In the genomic region with DNA sequence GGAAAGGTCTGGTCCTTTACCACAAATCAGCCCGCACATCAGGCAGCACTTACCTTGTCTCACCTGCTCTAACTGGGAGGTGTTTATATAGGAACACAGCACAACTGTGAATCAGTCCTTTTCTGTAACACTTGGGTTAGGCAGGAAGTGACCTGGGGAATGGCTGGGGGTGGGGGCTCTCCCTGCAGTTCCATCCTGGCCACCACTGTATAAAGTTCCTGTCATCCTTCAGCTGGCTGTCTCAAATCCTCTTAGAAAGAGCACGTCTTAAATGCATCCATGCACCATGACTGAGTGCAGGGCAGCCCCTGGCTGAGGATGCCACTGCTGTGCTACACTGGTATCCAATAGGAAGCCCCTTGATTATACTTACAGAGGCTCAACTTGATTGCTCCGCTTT, we compare ENCODE assay signal across 22 mouse cellular contexts.
DNase-seq lines count a peak whose midpoint lies in the region; ATAC-seq and TF ChIP-seq lines count a peak whose summit lies in the region.
"Had no signal": no experiment of that assay in that cellular context is flagged by ENCODE, and none has a peak within 500 bp of the region (broad histone marks: within the 10 kb centered on the region; RNA-seq: fewer than 3 reads in every experiment).

No protein-coding gene starts in this region.

- peak; percentile 57 for DNase-seq in thymus, adult 2 months
- DNase-seq in thymus, adult 18-20 months = no peak
- no peak for DNase-seq in limb, embryonic 10.5 days (ENCODE audit: low spot score)
- peak; percentile 18 for DNase-seq in naive thymus-derived CD4-positive, alpha-beta T cell, adult 2 months (ENCODE audit: low read depth)
- DNase-seq in gastrocnemius, postnatal 25 days = no peak
- no peak for DNase-seq in liver
- no peak for DNase-seq in ovary, postnatal 36 days (ENCODE audit: low spot score)
- DNase-seq: adrenal gland, postnatal 14 days; cerebellum, adult 2 months; cerebellum, postnatal 25 days; gastrocnemius, postnatal 10 days; kidney, postnatal 36 days; layer of hippocampus, postnatal 36 days; liver, embryonic 13.5 days; lung, adult 2 months; lung, postnatal 14 days; retina, postnatal 1 day had no signal

- no peaks in the 10 kb centered on the region for H3K36me3 ChIP-seq in thymus, adult 2 months (ENCODE audit: control insufficient read depth, insufficient read depth, low read length)
- peaks cover 32% of the 10 kb centered on the region for H3K36me3 ChIP-seq in limb, embryonic 10.5 days
- H3K36me3 ChIP-seq: hindbrain, embryonic 13.5 days; liver, embryonic 13.5 days; neural tube, embryonic 12.5 days had no signal

- H3K4me1 ChIP-seq in thymus, adult 2 months (replicated peaks; ENCODE audit: control insufficient read depth, insufficient read depth, low read length) = peaks cover 22% of the 10 kb centered on the region
- H3K4me1 ChIP-seq in limb, embryonic 10.5 days = peaks cover 38% of the 10 kb centered on the region
- H3K4me1 ChIP-seq: hindbrain, embryonic 13.5 days; liver, embryonic 13.5 days; neural tube, embryonic 12.5 days had no signal

- no peaks in the 10 kb centered on the region for H3K9me3 ChIP-seq in limb, embryonic 10.5 days (replicated peaks)
- H3K9me3 ChIP-seq: hindbrain, embryonic 13.5 days; liver, embryonic 13.5 days; midbrain, embryonic 12.5 days; neural tube, embryonic 12.5 days had no signal

- no peaks in the 10 kb centered on the region for H3K27me3 ChIP-seq in thymus, adult 2 months (ENCODE audit: control insufficient read depth, insufficient read depth, low read length)
- H3K27me3 ChIP-seq in limb, embryonic 10.5 days (ENCODE audit: low read depth, poor library complexity, severe bottlenecking) = no peaks in the 10 kb centered on the region
- H3K27me3 ChIP-seq: hindbrain, embryonic 13.5 days; liver, embryonic 13.5 days; midbrain, embryonic 12.5 days; neural tube, embryonic 12.5 days had no signal

- no peak for TF ChIP-seq CTCF in thymus, adult 2 months (IDR thresholded peaks at IDR 0.05; ENCODE audit: borderline replicate concordance, control insufficient read depth, extremely low read depth, insufficient read depth, low read length, poor library complexity)

- WGBS in thymus, adult 2 months = 88% methylated on average over 3 of the region's 3 CpGs
- 66% methylated on average over 3 of the region's 3 CpGs for WGBS in limb, embryonic 10.5 days

- peak overlapping the region; percentile 42; the same call in 1 of the 2 replicates for H3K27ac ChIP-seq in thymus, adult 2 months (ENCODE audit: control insufficient read depth, insufficient read depth, low read length)
- H3K27ac ChIP-seq in limb, embryonic 10.5 days = peak overlapping the region; percentile 78; the same call in 1 of the 2 replicates
- H3K27ac ChIP-seq: hindbrain, embryonic 13.5 days; liver, embryonic 13.5 days; midbrain, embryonic 12.5 days; neural tube, embryonic 12.5 days had no signal

- TF ChIP-seq POLR2A in thymus, adult 2 months (IDR thresholded peaks at IDR 0.05; ENCODE audit: control insufficient read depth, extremely low read depth, insufficient read depth, low read length, poor library complexity) = no peak

- H3K4me3 ChIP-seq in thymus, adult 2 months (ENCODE audit: control insufficient read depth, insufficient read depth, low read length) = no peak overlapping the region
- H3K4me3 ChIP-seq in limb, embryonic 10.5 days = no peak overlapping the region
- H3K4me3 ChIP-seq: hindbrain, embryonic 13.5 days; liver, embryonic 13.5 days; midbrain, embryonic 12.5 days; neural tube, embryonic 12.5 days had no signal

- no peak for ATAC-seq in erythroid progenitor cell, adult 5-6 weeks (replicated peaks; ENCODE audit: low FRiP score, poor library complexity, severe bottlenecking)
- ATAC-seq: forebrain, embryonic 14.5 days had no signal

Comparison
In these comparisons a context has a peak if more than half of its experiments do, and no peak if none do; other contexts are left out.
1. DNase-seq: peak in thymus, adult 2 months (single experiment) and naive thymus-derived CD4-positive, alpha-beta T cell, adult 2 months (single experiment); none in thymus, adult 18-20 months (0 of 2), limb, embryonic 10.5 days (single experiment), gastrocnemius, postnatal 25 days (single experiment), liver (single experiment) and ovary, postnatal 36 days (single experiment).